Mouse (Mus musculus) kidney, adult 8-10 months (tissue): Measurements from ENCODE around the gene Jmjd8.

Experiments
- DNase-seq, 2 experiments: peaks; one replicate each; pipeline ENCODE4 v3.0.0; 2022

Gene Jmjd8

GRCm38 (mm10) chr17:25863681-25864080 is 35.0 kb downstream of the Jmjd8 start:
- peak in 1 of 2 experiments; percentile 59 for DNase-seq

- DNase-seq: no peak
These were observed 35.6 kb downstream of the Jmjd8 start for GRCm38 (mm10) chr17:25864311-25864710.

- DNase-seq: no peak
These were observed 36.6 kb downstream of the Jmjd8 start for GRCm38 (mm10) chr17:25865288-25865687.

DNA sequence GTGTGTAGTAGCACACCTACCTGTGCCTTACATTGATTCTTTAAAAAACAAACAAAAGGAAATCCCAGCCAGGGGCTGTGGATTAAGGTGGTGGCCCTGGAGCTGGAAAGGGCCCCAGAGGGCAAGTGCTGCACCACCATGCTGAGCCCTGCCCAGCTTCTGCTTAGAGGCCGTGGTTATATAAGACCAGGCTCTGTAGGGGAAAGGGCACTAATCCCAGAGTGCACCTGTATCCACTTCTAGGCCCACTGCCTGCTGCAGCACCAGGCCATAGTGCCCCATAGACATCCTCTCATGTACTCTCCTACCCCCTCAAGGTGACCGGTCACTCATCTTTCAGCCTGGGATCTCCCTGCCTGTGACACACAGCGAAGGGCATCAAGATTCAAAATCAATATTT is 37.5 kb downstream of the Jmjd8 start:
- peak; percentile 65 to 78 for DNase-seq

GRCm38 (mm10) chr17:25867509-25867835 is 38.8 kb downstream of the Jmjd8 start:
- DNase-seq: no peak

DNA sequence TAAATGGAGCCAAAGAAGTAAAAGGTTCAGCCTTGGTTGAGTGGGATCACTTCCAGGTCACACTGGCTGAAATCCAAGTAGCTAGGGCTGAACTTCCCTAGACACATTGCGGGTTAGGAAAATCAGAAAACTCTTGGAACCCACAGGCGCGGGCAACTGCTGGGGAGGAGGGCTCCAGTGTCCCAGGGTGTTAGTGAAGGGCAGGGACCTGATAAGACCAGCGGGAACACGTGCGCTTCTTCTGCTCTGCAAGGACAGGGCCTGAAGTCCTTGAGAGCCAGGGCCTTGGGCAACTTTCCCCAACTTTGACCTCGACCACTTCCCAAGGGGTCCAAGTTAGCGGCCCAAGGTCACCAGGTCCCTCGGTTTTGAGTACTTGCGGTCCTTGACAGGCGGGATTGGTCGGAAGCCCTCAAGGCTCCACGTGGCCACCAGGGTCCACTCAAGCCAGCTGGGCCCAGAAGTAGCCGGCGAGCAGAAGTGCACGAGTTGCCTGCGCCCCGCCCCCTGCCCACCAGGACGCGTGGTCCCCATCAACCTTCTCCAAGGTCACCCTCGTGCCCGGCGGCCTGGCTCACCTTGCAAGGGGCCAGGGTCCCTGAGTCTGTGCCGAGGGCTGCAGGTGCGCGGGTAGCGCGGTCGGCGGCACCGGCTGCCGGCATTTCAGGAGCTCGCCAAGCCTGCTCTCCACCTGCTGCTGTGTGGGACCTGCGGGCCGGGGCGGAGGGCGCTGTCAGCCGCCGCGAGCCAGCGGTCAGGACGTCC is 39.4 kb downstream of the Jmjd8 start:
- peak; percentile 79 to 84 for DNase-seq

- peak; percentile 90 to 91 for DNase-seq
These were observed 40.0 kb downstream of the Jmjd8 start, which contains the start of gene Mcrip2 for GRCm38 (mm10) chr17:25868601-25869191. Gene Mcrip2, minus strand, starts transcription at chr17:25868764.

GRCm38 (mm10) chr17:25869498-25869897 is 40.8 kb downstream of the Jmjd8 start:
- DNase-seq: no peak

- no peak for DNase-seq
These were observed 41.3 kb downstream of the Jmjd8 start for GRCm38 (mm10) chr17:25869954-25870353.

- peak in 1 of 2 experiments; percentile 19 for DNase-seq
These were observed 42.9 kb downstream of the Jmjd8 start for GRCm38 (mm10) chr17:25871566-25871965.

DNA sequence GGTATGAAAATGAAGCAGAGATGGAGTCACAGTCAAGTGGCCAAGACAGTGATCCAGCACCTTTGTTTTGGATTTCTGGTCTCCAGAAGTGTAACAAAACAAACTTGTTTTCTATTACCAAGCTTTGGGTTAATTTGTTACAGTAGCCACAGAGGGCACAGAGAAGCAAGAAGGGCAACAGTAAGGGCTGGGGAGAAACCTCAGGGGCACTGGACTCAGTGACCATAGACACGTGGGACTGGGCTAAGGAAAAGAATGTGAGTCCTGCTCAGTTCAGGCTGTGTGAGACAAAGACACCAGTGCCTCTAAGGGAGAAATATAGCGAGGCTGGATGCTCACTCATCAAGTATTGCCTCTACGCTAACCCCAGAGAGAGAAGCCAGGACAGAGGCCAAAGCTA is 44.0 kb downstream of the Jmjd8 start:
- peak in 1 of 2 experiments; percentile 67 for DNase-seq

- no peak for DNase-seq
These were observed 44.9 kb downstream of the Jmjd8 start for GRCm38 (mm10) chr17:25873405-25874147.

DNA sequence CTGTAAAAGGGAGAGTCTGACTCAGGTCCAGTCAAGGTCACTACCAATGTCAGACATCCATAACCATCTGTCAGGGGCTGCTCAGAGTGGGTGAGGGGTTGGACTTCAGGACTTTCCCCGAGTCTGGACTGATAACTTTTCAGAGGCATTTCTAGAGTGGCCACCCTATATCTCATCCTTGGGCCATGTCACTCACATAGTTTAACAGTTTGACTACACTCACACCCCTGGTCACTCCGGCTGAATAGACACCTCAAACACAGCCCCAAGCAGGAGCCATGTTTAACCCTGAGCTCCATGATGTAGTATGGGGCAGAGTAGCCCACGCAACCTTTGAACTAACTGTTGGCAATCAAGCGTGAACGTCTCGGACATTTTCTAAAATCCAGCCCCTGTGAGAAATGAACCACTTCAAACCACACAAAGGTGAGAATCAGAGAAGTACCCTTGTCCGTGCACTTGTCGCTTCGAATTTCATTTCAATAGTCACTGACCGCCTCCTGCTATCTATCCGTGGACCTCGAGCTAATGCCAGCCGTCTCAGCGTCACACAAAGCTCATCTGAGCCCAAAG is 45.6 kb downstream of the Jmjd8 start:
- DNase-seq: peak in 1 of 2 experiments; percentile 66

DNA sequence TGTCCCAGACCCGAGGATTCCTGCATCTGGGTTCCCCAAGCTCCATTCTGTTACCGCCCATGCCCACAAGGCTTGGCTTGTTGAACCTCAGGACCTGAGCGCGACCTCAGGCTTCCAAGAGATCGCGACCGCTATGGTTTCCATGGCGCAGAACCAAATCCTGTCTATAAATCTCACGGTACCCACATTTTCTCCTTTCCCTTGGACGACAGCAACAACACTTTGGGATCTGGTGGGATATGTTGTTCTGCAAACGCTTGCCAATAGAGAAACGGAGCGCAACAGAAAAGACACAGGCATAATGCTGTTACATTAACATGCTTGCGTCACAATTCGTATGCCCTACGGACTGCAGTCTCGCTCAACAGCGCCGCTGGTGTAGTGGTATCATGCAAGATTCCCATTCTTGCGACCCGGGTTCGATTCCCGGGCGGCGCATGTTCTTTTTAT is 46.1 kb downstream of the Jmjd8 start, which contains the start of gene Mettl26:
Gene Mettl26 (plus strand): TSS at position 354 of the 450 bp plus-strand sequence.
- DNase-seq: peak; percentile 88 to 95

DNA sequence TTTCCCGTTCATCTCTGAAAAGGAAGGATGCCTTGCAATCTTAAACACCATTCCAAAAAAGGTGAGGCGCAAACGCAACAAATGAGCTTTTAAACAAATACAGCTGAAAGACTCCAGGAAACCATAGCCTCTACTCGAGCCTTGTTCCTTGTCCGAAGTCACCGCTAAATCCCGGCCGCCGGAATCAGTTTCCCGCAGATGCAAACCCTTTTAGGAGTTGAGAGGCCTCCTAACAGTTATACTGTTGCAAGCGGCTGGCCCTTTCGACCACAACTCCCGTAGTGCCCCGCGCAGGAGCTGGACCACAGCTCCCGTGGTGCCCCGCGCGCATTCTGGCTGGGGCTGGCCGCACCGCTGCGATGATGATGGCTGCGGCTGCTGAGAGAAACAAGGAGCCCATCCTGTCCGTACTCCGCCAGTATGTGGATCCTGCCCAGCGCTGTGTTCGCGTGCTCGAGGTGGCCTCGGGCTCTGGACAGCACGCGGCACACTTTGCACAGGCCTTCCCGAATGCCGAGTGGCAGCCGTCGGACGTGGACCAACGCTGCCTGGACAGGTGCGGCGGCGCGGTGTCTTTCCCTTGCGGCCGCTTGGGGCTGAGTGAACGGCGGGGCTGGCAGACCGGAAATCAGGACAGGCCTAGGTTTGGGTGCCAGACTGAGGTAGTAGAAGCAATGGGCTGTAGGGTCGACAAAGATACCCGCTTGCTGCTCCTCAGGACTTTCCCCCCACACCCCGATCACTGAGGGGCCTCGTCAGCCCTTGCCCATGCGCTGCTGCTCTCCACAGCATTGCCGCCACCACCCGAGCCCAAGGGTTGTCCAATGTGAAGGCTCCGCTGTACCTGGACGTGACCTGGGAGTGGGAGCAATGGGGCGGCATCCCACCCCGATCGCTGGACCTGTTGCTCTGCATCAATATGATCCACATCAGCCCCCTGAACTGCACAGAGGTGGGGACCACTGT is 46.8 kb downstream of the Jmjd8 start:
- peak; percentile 85 to 90 for DNase-seq

- DNase-seq: peak; percentile 81 to 83
These were observed 47.8 kb downstream of the Jmjd8 start for GRCm38 (mm10) chr17:25876347-25876915.

GRCm38 (mm10) chr17:25877025-25877424 is 48.4 kb downstream of the Jmjd8 start:
- no peak for DNase-seq

DNA sequence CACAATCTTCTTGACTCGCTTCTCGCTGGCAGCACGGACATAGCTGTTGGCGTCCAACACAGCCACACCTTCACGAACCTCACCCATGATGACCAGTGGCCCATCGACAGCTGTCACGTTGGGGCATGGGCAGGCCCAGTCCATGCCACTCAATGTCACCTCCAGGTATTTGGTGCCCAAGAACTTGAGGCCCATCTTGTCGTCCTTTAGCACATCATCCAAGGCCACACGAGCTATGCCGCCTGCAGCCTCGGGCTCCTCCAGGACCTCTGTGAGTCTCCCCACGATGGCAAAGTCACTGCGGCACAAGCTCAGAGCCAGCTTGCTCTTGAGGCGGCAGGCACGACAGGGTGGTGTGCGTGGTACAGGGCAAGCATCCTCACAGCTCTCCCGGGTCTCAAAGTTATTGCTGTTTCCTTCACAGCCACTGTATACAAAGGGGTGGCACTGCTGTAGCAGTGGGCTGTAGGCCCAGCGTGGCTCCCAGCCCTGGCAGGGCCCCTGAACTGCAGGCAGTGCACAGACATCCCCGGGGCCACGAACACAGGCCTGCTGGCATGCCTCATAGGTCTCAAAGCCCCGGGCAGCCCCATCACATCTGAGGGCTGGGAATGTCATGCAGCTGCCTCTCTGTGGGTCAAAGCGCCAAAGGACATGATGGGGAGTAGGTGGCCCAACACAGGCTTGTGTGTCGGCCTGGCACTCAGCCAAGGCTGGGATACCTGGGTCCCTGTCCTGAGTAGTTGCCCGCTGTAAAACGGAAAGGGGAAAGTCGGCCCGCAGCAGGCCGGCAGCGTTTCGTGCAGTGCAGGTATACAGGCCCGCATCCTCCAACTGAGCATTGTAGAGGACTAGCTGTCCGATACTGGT is 49.3 kb downstream of the Jmjd8 start:
- peak in 1 of 2 experiments; percentile 23 for DNase-seq

DNA sequence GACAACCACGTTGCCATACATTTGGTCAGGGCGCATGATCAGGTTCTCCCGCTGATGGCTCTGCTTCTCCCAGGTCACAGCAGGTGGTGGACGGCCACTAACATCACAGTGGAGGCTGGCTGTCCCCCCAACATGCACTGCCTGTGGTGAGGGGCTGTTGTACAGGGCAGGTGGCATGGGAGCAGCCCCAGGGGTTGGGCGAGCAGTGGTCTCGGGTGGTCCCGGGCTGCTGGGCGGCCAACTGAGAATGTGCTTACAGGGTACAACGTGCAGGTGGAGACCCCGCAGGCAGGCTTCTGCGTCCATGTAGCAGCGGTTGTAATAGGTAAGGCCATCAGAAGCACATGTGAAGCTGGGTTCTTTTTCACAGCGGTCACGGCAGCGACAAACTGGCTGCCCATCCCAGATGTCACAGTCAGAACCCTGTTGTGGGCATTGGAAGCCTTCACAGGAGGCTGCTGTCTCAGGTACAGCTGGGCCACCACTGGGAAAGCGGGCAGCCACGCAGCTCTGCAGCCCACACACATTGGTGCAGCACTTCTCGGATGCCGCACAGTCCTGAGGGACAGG is 50.0 kb downstream of the Jmjd8 start:
- DNase-seq: peak in 1 of 2 experiments; percentile 13

DNA sequence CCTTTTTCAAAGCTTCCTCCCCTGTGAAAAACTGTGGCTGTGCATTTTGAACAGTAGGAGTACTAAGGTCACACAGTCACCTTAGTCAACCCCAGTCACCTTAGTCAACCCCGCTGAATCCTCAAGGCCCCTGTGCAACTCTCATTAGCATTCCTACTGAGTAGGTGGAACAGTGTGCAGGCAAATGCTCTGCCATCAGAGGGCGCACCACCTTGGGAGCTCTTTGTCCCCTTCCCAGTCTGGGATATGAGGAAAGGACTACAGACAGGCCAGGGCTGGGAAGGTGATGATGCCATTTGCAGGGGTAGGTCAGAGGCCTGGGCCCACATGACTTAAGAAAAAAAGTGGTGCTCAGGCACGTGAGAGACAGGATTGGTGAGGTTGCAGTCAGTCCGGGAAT is 50.6 kb downstream of the Jmjd8 start:
- DNase-seq: peak; percentile 85 to 88
